Mouse (Mus musculus): ENCODE results near the gene Plekhn1. TPM values are rescaled to one million over a fixed set of nuclear protein-coding genes. Genes with fewer than 3 reads are reported as not detected.

The Plekhn1 gene
- polyA plus RNA-seq, 1 experiment from 2014 or later, result 25.2 TPM

DNA sequence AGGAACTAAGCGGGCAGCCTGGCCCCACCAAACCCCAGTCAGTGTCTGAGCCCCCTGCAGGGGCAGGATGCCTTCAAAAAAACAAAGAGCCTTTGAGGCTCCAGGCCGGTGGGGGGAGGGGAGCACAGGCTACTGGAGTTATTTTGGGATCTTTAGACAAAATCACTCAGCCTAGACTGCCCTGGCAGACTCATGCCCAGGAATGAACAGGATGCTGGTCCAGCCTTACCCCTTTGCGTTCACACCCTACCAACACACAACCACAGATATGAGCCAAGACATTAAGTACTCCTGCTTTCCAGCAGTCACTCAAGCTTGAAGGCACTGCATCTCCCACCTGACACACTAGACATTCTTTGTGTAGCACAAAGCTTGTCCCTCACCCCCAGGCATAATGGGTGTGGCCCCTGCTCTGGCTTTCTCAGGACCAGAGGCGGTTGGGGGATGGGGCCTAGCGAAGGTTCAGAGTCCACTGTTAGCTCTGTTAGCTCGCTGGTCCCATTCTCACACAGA lies 45.8 kb downstream of the Plekhn1 start:
- peaks cover 67% of the 10 kb centered on the region for H3K36me3 ChIP-seq
- no peaks in the 10 kb centered on the region for H3K9me3 ChIP-seq (replicated peaks)
- no peaks in the 10 kb centered on the region for H3K27me3 ChIP-seq (ENCODE audit: low read depth, poor library complexity, severe bottlenecking)
- peaks cover 87% of the 10 kb centered on the region for H3K4me1 ChIP-seq
- peak overlapping the region; percentile 77 for H3K27ac ChIP-seq
- 33% methylated on average over 6 of the region's 6 CpGs for WGBS
- peak overlapping the region; percentile 3 for H3K4me3 ChIP-seq
- peak; percentile 50 for DNase-seq (ENCODE audit: low spot score)

- Histone ChIP-seq H3K4me3 (peak overlapping the region; percentile 3; the same call in 1 of the 2 replicates), H3K27ac (peak overlapping the region; percentile 77)
- 71% methylated on average over 5 of the region's 5 CpGs for WGBS
These were observed 46.4 kb downstream of the Plekhn1 start for GRCm38 (mm10) chr4:156188162-156188810.

GRCm38 (mm10) chr4:156185950-156186850 lies 48.5 kb downstream of the Plekhn1 start:
- H3K4me1 ChIP-seq, result peaks cover 62% of the 10 kb centered on the region
- no peaks in the 10 kb centered on the region for H3K27me3 ChIP-seq (ENCODE audit: low read depth, poor library complexity, severe bottlenecking)
- WGBS, result 14% methylated on average over 31 of the region's 31 CpGs
- peaks cover 66% of the 10 kb centered on the region for H3K36me3 ChIP-seq
- H3K4me3 ChIP-seq, result peak overlapping the region; percentile 45
- no peaks in the 10 kb centered on the region for H3K9me3 ChIP-seq (replicated peaks)
- DNase-seq (ENCODE audit: low spot score), result peak; percentile 55
- H3K27ac ChIP-seq, result peak overlapping the region; percentile 85

More at GRCm38 (mm10) chr4:156188162-156188810, 46.4 kb downstream of the Plekhn1 start:
- H3K27me3 ChIP-seq (ENCODE audit: low read depth, poor library complexity, severe bottlenecking), result no peaks in the 10 kb centered on the region
- peaks cover 81% of the 10 kb centered on the region for H3K4me1 ChIP-seq
- no peaks in the 10 kb centered on the region for H3K9me3 ChIP-seq (replicated peaks)
- H3K36me3 ChIP-seq, result peaks cover 67% of the 10 kb centered on the region
- no peak for DNase-seq (ENCODE audit: low spot score)

DNA sequence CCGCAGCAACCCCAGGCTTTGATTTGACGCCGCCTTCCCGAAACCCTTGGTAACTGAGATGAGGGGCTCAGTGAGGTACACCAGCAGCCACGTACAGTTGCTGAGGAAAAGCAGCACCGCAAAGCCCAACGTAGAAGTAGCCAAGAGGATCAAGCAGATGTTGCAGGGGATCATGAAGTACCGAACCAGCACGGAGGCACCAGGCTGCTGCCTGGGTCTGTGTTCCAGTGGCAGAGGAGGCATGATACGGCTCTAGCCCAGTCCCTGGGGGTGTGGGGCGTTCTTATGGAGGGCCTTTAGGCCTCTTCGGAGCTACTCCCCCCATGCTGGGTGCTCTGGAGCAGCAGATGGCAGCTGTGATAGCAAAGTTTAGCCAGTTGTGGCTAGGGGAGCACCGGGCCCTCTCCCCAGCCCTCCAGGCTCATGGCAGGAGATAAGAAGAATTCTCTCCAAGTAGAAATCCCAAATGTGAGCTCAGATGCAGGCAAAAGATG lies 49.2 kb downstream of the Plekhn1 start:
- Histone ChIP-seq H3K4me1 (peaks cover 57% of the 10 kb centered on the region), H3K27me3 (ENCODE audit: low read depth, poor library complexity, severe bottlenecking) (no peaks in the 10 kb centered on the region), H3K9me3 (replicated peaks) (no peaks in the 10 kb centered on the region), H3K4me3 (peak overlapping the region; percentile 45), H3K36me3 (peaks cover 61% of the 10 kb centered on the region), H3K27ac (peak overlapping the region; percentile 85)
- no peak for DNase-seq (ENCODE audit: low spot score)
- WGBS, result 86% methylated on average over 13 of the region's 13 CpGs

- DNase-seq (ENCODE audit: low spot score), result no peak
- no peak overlapping the region for H3K4me3 ChIP-seq
- H3K9me3 ChIP-seq (replicated peaks), result no peaks in the 10 kb centered on the region
- peaks cover 48% of the 10 kb centered on the region for H3K4me1 ChIP-seq
- H3K36me3 ChIP-seq, result peaks cover 61% of the 10 kb centered on the region
- 93% methylated on average over 7 of the region's 7 CpGs for WGBS
- no peak overlapping the region for H3K27ac ChIP-seq
- H3K27me3 ChIP-seq (ENCODE audit: low read depth, poor library complexity, severe bottlenecking), result no peaks in the 10 kb centered on the region
These were observed 50.2 kb downstream of the Plekhn1 start for GRCm38 (mm10) chr4:156184291-156184954.

DNA sequence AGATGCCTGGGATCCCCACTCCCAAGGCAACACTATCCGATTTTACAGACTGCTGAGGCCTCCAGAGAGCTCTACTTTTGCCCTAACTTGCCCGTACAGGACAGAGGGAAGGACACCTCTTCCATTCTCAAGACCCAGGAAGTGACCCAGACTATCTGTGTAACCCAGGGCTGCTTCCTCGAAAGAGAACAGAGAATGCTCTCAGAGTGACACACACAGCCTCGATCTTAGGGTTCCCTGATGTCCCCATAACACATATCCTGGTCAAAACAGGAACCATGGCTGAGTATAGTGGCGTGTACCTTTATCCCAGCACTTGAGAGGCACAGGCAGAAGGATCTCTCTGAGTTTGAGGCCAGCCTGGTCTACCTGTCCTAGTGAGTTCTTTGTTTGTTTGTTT lies 50.9 kb downstream of the Plekhn1 start:
- Histone ChIP-seq H3K9me3 (replicated peaks) (no peaks in the 10 kb centered on the region), H3K4me3 (no peak overlapping the region), H3K27me3 (ENCODE audit: low read depth, poor library complexity, severe bottlenecking) (no peaks in the 10 kb centered on the region), H3K27ac (no peak overlapping the region), H3K36me3 (peaks cover 68% of the 10 kb centered on the region), H3K4me1 (peaks cover 41% of the 10 kb centered on the region)
- WGBS, result 90% methylated on average over 5 of the region's 5 CpGs
- DNase-seq (ENCODE audit: low spot score), result no peak

DNA sequence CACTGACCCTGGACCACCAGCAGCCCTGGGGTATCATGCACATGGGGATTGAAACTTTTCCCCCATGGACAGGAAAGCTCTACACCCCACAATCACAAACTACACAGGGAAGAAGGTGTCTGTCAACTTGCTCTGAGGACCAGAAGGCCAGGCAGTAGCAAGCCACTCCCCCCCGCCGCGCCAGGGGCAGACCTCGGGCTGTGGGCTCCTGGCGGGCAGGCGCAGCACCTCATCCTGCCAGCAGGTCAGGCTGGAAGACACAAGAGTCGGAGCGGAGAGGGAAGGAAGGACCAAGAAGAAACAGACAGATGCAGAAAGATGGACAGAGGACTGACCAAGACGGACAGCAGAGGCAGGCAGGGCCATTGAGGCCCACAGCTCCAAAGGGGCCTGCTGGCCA lies 57.0 kb downstream of the Plekhn1 start:
- no peak for DNase-seq (ENCODE audit: low spot score)
- Histone ChIP-seq H3K9me3 (replicated peaks) (no peaks in the 10 kb centered on the region), H3K36me3 (peaks cover 93% of the 10 kb centered on the region), H3K27me3 (ENCODE audit: low read depth, poor library complexity, severe bottlenecking) (no peaks in the 10 kb centered on the region), H3K27ac (no peak overlapping the region), H3K4me3 (no peak overlapping the region), H3K4me1 (no peaks in the 10 kb centered on the region)
- 90% methylated on average over 9 of the region's 9 CpGs for WGBS

DNA sequence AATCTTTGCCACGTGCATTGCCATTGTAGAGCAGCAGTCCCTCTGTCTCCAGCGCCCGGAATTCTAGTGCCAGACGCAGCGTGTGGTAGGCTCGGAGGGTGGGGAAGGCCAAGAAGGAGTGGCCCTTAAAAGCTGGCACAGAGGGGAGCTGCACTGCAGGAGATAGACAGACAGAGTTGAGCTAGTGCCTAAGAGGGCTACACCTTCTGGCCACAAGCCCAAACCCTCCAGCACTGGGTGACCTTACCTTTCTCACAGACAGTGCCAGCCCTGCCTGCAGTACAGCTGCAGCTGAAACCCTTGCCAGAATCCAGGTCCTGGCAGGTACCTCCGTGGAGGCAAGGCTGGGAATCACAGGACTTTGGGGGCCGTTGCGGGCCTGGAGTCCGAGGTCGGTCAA lies 62.8 kb downstream of the Plekhn1 start:
- Histone ChIP-seq H3K27ac (no peak overlapping the region), H3K9me3 (replicated peaks) (no peaks in the 10 kb centered on the region), H3K4me3 (no peak overlapping the region), H3K36me3 (peaks cover 100% of the 10 kb centered on the region), H3K27me3 (ENCODE audit: low read depth, poor library complexity, severe bottlenecking) (no peaks in the 10 kb centered on the region), H3K4me1 (no peaks in the 10 kb centered on the region)
- 94% methylated on average over 11 of the region's 11 CpGs for WGBS
- DNase-seq (ENCODE audit: low spot score), result no peak

Small RNA genes lying within 50 kb of the gene (microRNA-seq; reads per million reads assigned to microRNA genes)
- gene Mir7658, result 8.5 reads per million, percentile 16 among the genes with 10 or more reads in this experiment

Other genes with a start within 250 kb of the Plekhn1 start
- 13.3 and 14.8 TPM in 2 replicates for gene B3galt6, start 242.2 kb downstream of the Plekhn1 start, polyA plus RNA-seq (2016; fragmentation: Nextera tagmentation; extraction: Ambion mirVana)
- 143 and 149 TPM in 2 replicates for gene Sdf4, start 242.0 kb downstream of the Plekhn1 start, polyA plus RNA-seq (2016; fragmentation: Nextera tagmentation; extraction: Ambion mirVana)
- gene Tnfrsf4, start 221.0 kb downstream of the Plekhn1 start, polyA plus RNA-seq (2016; fragmentation: Nextera tagmentation; extraction: Ambion mirVana), result 0.60 and 0.61 TPM in 2 replicates
- 1.2 and 1.5 TPM in 2 replicates for gene Tnfrsf18, start 208.7 kb downstream of the Plekhn1 start, polyA plus RNA-seq (2016; fragmentation: Nextera tagmentation; extraction: Ambion mirVana)
- 0.54 and 0.67 TPM in 2 replicates for gene Ttll10, start 175.4 kb downstream of the Plekhn1 start, polyA plus RNA-seq (2016; fragmentation: Nextera tagmentation; extraction: Ambion mirVana)
- 76.0 and 78.5 TPM in 2 replicates for gene 9430015G10Rik, start 124.9 kb downstream of the Plekhn1 start, polyA plus RNA-seq (2016; fragmentation: Nextera tagmentation; extraction: Ambion mirVana)
- 0.77 and 0.96 TPM in 2 replicates for gene Rnf223, start 104.3 kb downstream of the Plekhn1 start, polyA plus RNA-seq (2016; fragmentation: Nextera tagmentation; extraction: Ambion mirVana)
- gene Agrn, start 37.4 kb downstream of the Plekhn1 start, polyA plus RNA-seq (2016; fragmentation: Nextera tagmentation; extraction: Ambion mirVana), result 36.5 and 49.0 TPM in 2 replicates
- 0.20 and 0.45 TPM in 2 replicates for gene Isg15, start 34.0 kb downstream of the Plekhn1 start, polyA plus RNA-seq (2016; fragmentation: Nextera tagmentation; extraction: Ambion mirVana)
- gene AW011738, start 31.6 kb downstream of the Plekhn1 start, polyA plus RNA-seq (2016; fragmentation: Nextera tagmentation; extraction: Ambion mirVana), result 1.1 and 1.2 TPM in 2 replicates
- gene Perm1, start 19.0 kb downstream of the Plekhn1 start, polyA plus RNA-seq (2016; fragmentation: Nextera tagmentation; extraction: Ambion mirVana), result 0.18 and 0.29 TPM in 2 replicates
- 103 and 141 TPM in 2 replicates for gene Noc2l, start 1.2 kb upstream of the Plekhn1 start, polyA plus RNA-seq (2016; fragmentation: Nextera tagmentation; extraction: Ambion mirVana)
- gene Samd11, start 20.8 kb upstream of the Plekhn1 start, polyA plus RNA-seq (2016; fragmentation: Nextera tagmentation; extraction: Ambion mirVana), result 0.59 and 1.1 TPM in 2 replicates
- gene Vmn2r-ps159, start 96.2 kb upstream of the Plekhn1 start, polyA plus RNA-seq (2016; fragmentation: Nextera tagmentation; extraction: Ambion mirVana), result not detected in 2 replicates